Comparison of ENCODE assay signal across 18 mouse cellular contexts in the genomic region with DNA sequence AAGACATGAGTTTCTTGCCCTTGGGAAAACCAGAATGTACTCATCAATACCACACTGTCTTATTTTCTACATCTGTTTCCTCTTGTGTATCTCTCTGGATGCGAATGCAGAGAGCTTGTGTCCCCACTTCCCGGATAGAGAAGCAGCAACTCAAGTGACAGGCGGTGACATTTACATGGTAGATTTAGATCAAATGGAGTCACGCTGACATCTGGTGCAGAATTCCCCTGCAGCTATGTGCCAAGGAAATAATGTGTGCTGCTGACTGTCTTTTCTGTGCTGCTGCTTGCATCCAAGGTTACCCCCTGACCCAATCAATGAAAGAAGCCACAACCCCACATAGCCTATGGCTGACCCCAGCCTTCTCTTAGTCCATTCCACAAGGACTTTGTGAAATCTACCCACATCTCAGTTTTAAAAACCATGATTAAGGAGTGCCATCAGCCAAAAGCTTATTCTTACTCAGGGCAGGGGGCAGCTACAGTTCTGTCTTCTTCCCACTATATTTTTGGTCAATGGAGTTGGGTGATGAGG.
DNase-seq lines count a peak whose midpoint lies in the region; ATAC-seq lines count a peak whose summit lies in the region.
"Had no signal": no experiment of that assay in that cellular context is flagged by ENCODE, and none has a peak within 500 bp of the region (broad histone marks: within the 10 kb centered on the region; RNA-seq: fewer than 3 reads in every experiment).

No protein-coding gene starts in this region.

- peak; percentile 39; the same call in 1 of the 2 replicates for ATAC-seq in frontal cortex, adult (ENCODE audit: low TSS enrichment)
- peak; percentile 41; the same call in 1 of the 2 replicates for ATAC-seq in neural tube, embryonic 14.5 days (ENCODE audit: low read depth)
- peak; percentile 50; the same call in 1 of the 2 replicates for ATAC-seq in neural tube, embryonic 15.5 days (ENCODE audit: low FRiP score)
- ATAC-seq: forebrain, embryonic 14.5 days had no signal

- no peaks in the 10 kb centered on the region for H3K4me1 ChIP-seq in neural tube, embryonic 14.5 days (ENCODE audit: control insufficient read depth, insufficient read depth, low read length)
- no peaks in the 10 kb centered on the region for H3K4me1 ChIP-seq in neural tube, embryonic 15.5 days
- H3K4me1 ChIP-seq: heart, embryonic 13.5 days had no signal

- no peak overlapping the region for H3K4me2 ChIP-seq in neural tube, embryonic 14.5 days (ENCODE audit: low read depth, low read length)
- H3K4me2 ChIP-seq in neural tube, embryonic 15.5 days: no peak overlapping the region
- H3K4me2 ChIP-seq: heart, embryonic 13.5 days; hindbrain, embryonic 14.5 days had no signal

- H3K36me3 ChIP-seq in neural tube, embryonic 14.5 days (ENCODE audit: control insufficient read depth, insufficient read depth, low read length): no peaks in the 10 kb centered on the region
- no peaks in the 10 kb centered on the region for H3K36me3 ChIP-seq in neural tube, embryonic 15.5 days
- H3K36me3 ChIP-seq: heart, embryonic 13.5 days had no signal

- WGBS in neural tube, embryonic 14.5 days: 46% methylated on average over 4 of the region's 4 CpGs
- WGBS in neural tube, embryonic 15.5 days: 46% methylated on average over 4 of the region's 4 CpGs

- H3K4me3 ChIP-seq in neural tube, embryonic 14.5 days (ENCODE audit: low read depth, low read length): no peak overlapping the region
- H3K4me3 ChIP-seq in neural tube, embryonic 15.5 days (replicated peaks): no peak overlapping the region
- H3K4me3 ChIP-seq: heart, embryonic 13.5 days had no signal

- H3K9ac ChIP-seq in neural tube, embryonic 14.5 days (replicated peaks; ENCODE audit: low read depth, low read length): no peak overlapping the region
- no peak overlapping the region for H3K9ac ChIP-seq in neural tube, embryonic 15.5 days (replicated peaks)
- H3K9ac ChIP-seq: heart, embryonic 13.5 days; hindbrain, embryonic 14.5 days had no signal

- no peaks in the 10 kb centered on the region for H3K9me3 ChIP-seq in neural tube, embryonic 14.5 days (ENCODE audit: control insufficient read depth, low read length)
- no peaks in the 10 kb centered on the region for H3K9me3 ChIP-seq in neural tube, embryonic 15.5 days (replicated peaks)
- H3K9me3 ChIP-seq: heart, embryonic 13.5 days had no signal

- DNase-seq in frontal cortex, postnatal 25 days (ENCODE audit: low spot score in 2 of 2): no peak
- DNase-seq in neural tube, embryonic 10.5 days (ENCODE audit: extremely low spot score, low spot score): no peak
- DNase-seq in layer of hippocampus, adult 9-10 months (ENCODE audit: low spot score): peak; percentile 17
- no peak for DNase-seq in cerebellum, adult 9-11 months
- DNase-seq in cerebellum, adult 9-10 months: no peak
- DNase-seq: cerebellum, adult 8-10 months; gastrocnemius, postnatal 25 days; kidney, adult 2 months; lung, adult 18-20 months; right cerebral cortex, postnatal 4 days; thymus, adult 18-20 months had no signal

- no peak overlapping the region for H3K27ac ChIP-seq in neural tube, embryonic 14.5 days (ENCODE audit: low read depth, low read length)
- no peak overlapping the region for H3K27ac ChIP-seq in neural tube, embryonic 15.5 days (replicated peaks)
- H3K27ac ChIP-seq: heart, embryonic 13.5 days; macrophage had no signal

- no peaks in the 10 kb centered on the region for H3K27me3 ChIP-seq in neural tube, embryonic 14.5 days (ENCODE audit: control insufficient read depth, insufficient read depth, low read length)
- H3K27me3 ChIP-seq in neural tube, embryonic 15.5 days (replicated peaks): no peaks in the 10 kb centered on the region
- H3K27me3 ChIP-seq: heart, embryonic 13.5 days had no signal
